Mouse (Mus musculus) forebrain, embryonic 10.5 days (tissue): Measurements from ENCODE around the gene Klhl29. TPM values are rescaled to one million over a fixed set of nuclear protein-coding genes. Genes with fewer than 3 reads are reported as not detected.
A peak's percentile ranks its signal among the peaks of the same experiment; 100 is the strongest.

Experiments used
- DNase-seq: peaks from one replicate; pipeline ENCODE4 v3.0.0-alpha.2; 2017; ENCODE audit warnings: low spot score; ENCODE audit errors: extremely low spot score
- H3K27ac ChIP-seq: fragments of 300-500 bp; sonication (generic); 2 replicates; pipeline ENCODE4 v1.5.1; 2016; ENCODE audit warnings: mild to moderate bottlenecking
- H3K27me3 ChIP-seq: fragments of 300-500 bp; sonication (generic); 2 replicates; pipeline ENCODE4 v1.6.1; 2016; ENCODE audit warnings: mild to moderate bottlenecking; ENCODE audit not compliant: poor library complexity, severe bottlenecking
- H3K36me3 ChIP-seq: fragments of 300-500 bp; sonication (generic); replicated peaks from 2 replicates; pipeline ENCODE4 v1.6.1; 2016; ENCODE audit warnings: mild to moderate bottlenecking, moderate library complexity
- H3K4me1 ChIP-seq: fragments of 300-500 bp; sonication (generic); 2 replicates; pipeline ENCODE4 v1.6.1; 2016
- H3K4me3 ChIP-seq: fragments of 300-500 bp; sonication (generic); 2 replicates; pipeline ENCODE4 v1.5.1; 2016; ENCODE audit warnings: mild to moderate bottlenecking, moderate library complexity
- H3K9me3 ChIP-seq: fragments of 300-500 bp; sonication (generic); 2 replicates; pipeline ENCODE4 v1.6.1; 2016; ENCODE audit warnings: mild to moderate bottlenecking, moderate library complexity
- WGBS: fragments of 180-500 bp; shearing (Covaris S2); methylation state at CpG from one replicate; pipeline ENCODE4 v1.1.7; 2016; 5-methylcytosine and 5-hydroxymethylcytosine counted together
- polyA plus RNA-seq: library from polyadenylated mRNA; unstranded; fragments of >200 nt; fragmentation: Nextera tagmentation; extraction: Ambion mirVana; gene quantifications from 2 replicates; pipeline ENCODE4 v1.2.1, GENCODE M21; 2016

The Klhl29 gene
- polyA plus RNA-seq, 1 experiment from 2014 or later, result 1.2 TPM

- Histone ChIP-seq H3K9me3 (no peaks in the 10 kb centered on the region), H3K27me3 (no peaks in the 10 kb centered on the region), H3K36me3 (peaks cover 6% of the 10 kb centered on the region), H3K27ac (no peak overlapping the region), H3K4me1 (peaks cover 50% of the 10 kb centered on the region), H3K4me3 (no peak overlapping the region)
- DNase-seq, result no peak
- 84% methylated on average over 4 of the region's 4 CpGs for WGBS
These were observed 236.2 kb downstream of the Klhl29 start for GRCm38 (mm10) chr12:5139302-5139701.

- Histone ChIP-seq H3K4me3 (no peak overlapping the region), H3K36me3 (peaks cover 6% of the 10 kb centered on the region), H3K27ac (no peak overlapping the region), H3K4me1 (peaks cover 28% of the 10 kb centered on the region), H3K9me3 (no peaks in the 10 kb centered on the region), H3K27me3 (no peaks in the 10 kb centered on the region)
- peak; percentile 68 for DNase-seq
- WGBS, result 18% methylated on average over 4 of the region's 4 CpGs
These were observed 239.2 kb downstream of the Klhl29 start for GRCm38 (mm10) chr12:5136300-5136699.

- H3K9me3 ChIP-seq, result no peaks in the 10 kb centered on the region
- no peaks in the 10 kb centered on the region for H3K27me3 ChIP-seq
- H3K27ac ChIP-seq, result no peak overlapping the region
- WGBS, result 86% methylated on average over 4 of the region's 4 CpGs
- peaks cover 4% of the 10 kb centered on the region; the same call in 1 of the 2 replicates for H3K36me3 ChIP-seq
- no peak for DNase-seq
- peaks cover 2% of the 10 kb centered on the region; the same call in 1 of the 2 replicates for H3K4me1 ChIP-seq
- H3K4me3 ChIP-seq, result no peak overlapping the region
These were observed 246.3 kb downstream of the Klhl29 start for GRCm38 (mm10) chr12:5129190-5129589.

GRCm38 (mm10) chr12:5125907-5126306, 249.6 kb downstream of the Klhl29 start:
- Histone ChIP-seq H3K36me3 (peaks cover 4% of the 10 kb centered on the region; the same call in 1 of the 2 replicates), H3K9me3 (no peaks in the 10 kb centered on the region), H3K27ac (no peak overlapping the region), H3K4me3 (no peak overlapping the region), H3K27me3 (no peaks in the 10 kb centered on the region), H3K4me1 (peaks cover 6% of the 10 kb centered on the region; the same call in 1 of the 2 replicates)
- no peak for DNase-seq
- whole genome bisulfite sequencing, result 88% methylated on average over 7 of the region's 7 CpGs

- Histone ChIP-seq H3K27ac (no peak overlapping the region), H3K36me3 (peaks cover 4% of the 10 kb centered on the region; the same call in 1 of the 2 replicates), H3K27me3 (no peaks in the 10 kb centered on the region), H3K4me3 (no peak overlapping the region), H3K9me3 (no peaks in the 10 kb centered on the region), H3K4me1 (peaks cover 22% of the 10 kb centered on the region)
- WGBS, result 66% methylated on average over 8 of the region's 8 CpGs
- DNase-seq, result no peak
These were observed 252.5 kb downstream of the Klhl29 start for GRCm38 (mm10) chr12:5122972-5123371.

- H3K9me3 ChIP-seq, result no peaks in the 10 kb centered on the region
- DNase-seq, result no peak
- no peaks in the 10 kb centered on the region for H3K27me3 ChIP-seq
- peaks cover 22% of the 10 kb centered on the region for H3K4me1 ChIP-seq
- H3K36me3 ChIP-seq, result no peaks in the 10 kb centered on the region; the same call in 1 of the 2 replicates
- H3K4me3 ChIP-seq, result peak overlapping the region; percentile 41
- WGBS, result 64% methylated on average over 6 of the region's 6 CpGs
- peak overlapping the region; percentile 13; the same call in 1 of the 2 replicates for H3K27ac ChIP-seq
These were observed 255.2 kb downstream of the Klhl29 start for GRCm38 (mm10) chr12:5120249-5120648.

GRCm38 (mm10) chr12:5119726-5120125, 255.8 kb downstream of the Klhl29 start:
- DNase-seq, result peak; percentile 87
- peak overlapping the region; percentile 41 for H3K4me3 ChIP-seq
- 11% methylated on average over 15 of the region's 15 CpGs for WGBS
- H3K9me3 ChIP-seq, result no peaks in the 10 kb centered on the region
- peak overlapping the region; percentile 13; the same call in 1 of the 2 replicates for H3K27ac ChIP-seq
- H3K27me3 ChIP-seq, result no peaks in the 10 kb centered on the region
- no peaks in the 10 kb centered on the region; the same call in 1 of the 2 replicates for H3K36me3 ChIP-seq
- H3K4me1 ChIP-seq, result peaks cover 22% of the 10 kb centered on the region

- no peaks in the 10 kb centered on the region for H3K9me3 ChIP-seq
- peak overlapping the region; percentile 41 for H3K4me3 ChIP-seq
- no peaks in the 10 kb centered on the region for H3K27me3 ChIP-seq
- peak overlapping the region; percentile 13; the same call in 1 of the 2 replicates for H3K27ac ChIP-seq
- no peak for DNase-seq
- peaks cover 22% of the 10 kb centered on the region for H3K4me1 ChIP-seq
- no peaks in the 10 kb centered on the region; the same call in 1 of the 2 replicates for H3K36me3 ChIP-seq
- 58% methylated on average over 9 of the region's 9 CpGs for WGBS
These were observed 256.2 kb downstream of the Klhl29 start for GRCm38 (mm10) chr12:5119286-5119685.

- Histone ChIP-seq H3K27ac (no peak overlapping the region), H3K4me1 (peaks cover 16% of the 10 kb centered on the region), H3K27me3 (no peaks in the 10 kb centered on the region), H3K36me3 (no peaks in the 10 kb centered on the region; the same call in 1 of the 2 replicates), H3K4me3 (no peak overlapping the region), H3K9me3 (no peaks in the 10 kb centered on the region)
- DNase-seq, result no peak
- WGBS, result 92% methylated on average over 5 of the region's 5 CpGs
These were observed 258.9 kb downstream of the Klhl29 start for GRCm38 (mm10) chr12:5116605-5117004.

- Histone ChIP-seq H3K27me3 (no peaks in the 10 kb centered on the region), H3K36me3 (no peaks in the 10 kb centered on the region), H3K9me3 (no peaks in the 10 kb centered on the region), H3K27ac (no peak overlapping the region), H3K4me1 (peaks cover 6% of the 10 kb centered on the region), H3K4me3 (no peak overlapping the region)
- 78% methylated on average over 4 of the region's 4 CpGs for WGBS
- no peak for DNase-seq
These were observed 260.9 kb downstream of the Klhl29 start for GRCm38 (mm10) chr12:5114631-5115030.

- no peaks in the 10 kb centered on the region for H3K9me3 ChIP-seq
- H3K27ac ChIP-seq, result no peak overlapping the region
- H3K36me3 ChIP-seq, result no peaks in the 10 kb centered on the region
- DNase-seq, result no peak
- no peaks in the 10 kb centered on the region for H3K27me3 ChIP-seq
- 63% methylated on average over 3 of the region's 3 CpGs for WGBS
- H3K4me1 ChIP-seq, result no peaks in the 10 kb centered on the region
- no peak overlapping the region for H3K4me3 ChIP-seq
These were observed 264.1 kb downstream of the Klhl29 start for GRCm38 (mm10) chr12:5111343-5111742.

- Histone ChIP-seq H3K9me3 (no peaks in the 10 kb centered on the region), H3K4me3 (no peak overlapping the region), H3K27ac (no peak overlapping the region), H3K4me1 (no peaks in the 10 kb centered on the region), H3K36me3 (no peaks in the 10 kb centered on the region), H3K27me3 (no peaks in the 10 kb centered on the region)
- 83% methylated on average over 6 of the region's 6 CpGs for WGBS
- no peak for DNase-seq
These were observed 266.9 kb downstream of the Klhl29 start for GRCm38 (mm10) chr12:5108613-5109012.

- H3K4me3 ChIP-seq, result no peak overlapping the region
- H3K9me3 ChIP-seq, result no peaks in the 10 kb centered on the region
- no peaks in the 10 kb centered on the region for H3K4me1 ChIP-seq
- DNase-seq, result no peak
- no peaks in the 10 kb centered on the region for H3K27me3 ChIP-seq
- no peaks in the 10 kb centered on the region for H3K36me3 ChIP-seq
- 72% methylated on average over 2 of the region's 2 CpGs for WGBS
- no peak overlapping the region for H3K27ac ChIP-seq
These were observed 267.7 kb downstream of the Klhl29 start for GRCm38 (mm10) chr12:5107795-5108194.
